Mouse (Mus musculus) myocyte (in vitro differentiated cells): Measurements from ENCODE around the gene Polr2l.

Experiments
- POLR2A ChIP-seq: IDR thresholded peaks from one replicate; pipeline ENCODE4 v1.6.1; 2011; ENCODE audit warnings: low read depth, mild to moderate bottlenecking, control low read depth, moderate library complexity; ENCODE audit not compliant: insufficient read length
- POLR2AphosphoS2 ChIP-seq: IDR thresholded peaks from one replicate; pipeline ENCODE4 v1.6.1; 2011; ENCODE audit warnings: low read depth, control low read depth; ENCODE audit not compliant: insufficient read length
- USF1 ChIP-seq: IDR thresholded peaks from one replicate; pipeline ENCODE4 v1.6.1; 2011; ENCODE audit warnings: low read depth, mild to moderate bottlenecking, control low read depth, moderate library complexity

- TF ChIP-seq USF1 (no peak), POLR2A (no peak), POLR2AphosphoS2 (no peak)
Observed at GRCm38 (mm10) chr7:141457236-141457635, 17.7 kb downstream of the Polr2l start.
